Mouse (Mus musculus) bone marrow macrophage, adult 2 months (primary cell): ENCODE results near the gene Trim62.

Source experiments
- CTCF ChIP-seq: IDR thresholded peaks from 2 replicates; pipeline ENCODE4 v1.5.1; 2012; ENCODE audit warnings: low read depth, mild to moderate bottlenecking, low read length, moderate library complexity
- POLR2A ChIP-seq: IDR thresholded peaks from 2 replicates; pipeline ENCODE4 v1.6.1; 2012; ENCODE audit warnings: mild to moderate bottlenecking, low read depth, low read length, borderline replicate concordance

DNA sequence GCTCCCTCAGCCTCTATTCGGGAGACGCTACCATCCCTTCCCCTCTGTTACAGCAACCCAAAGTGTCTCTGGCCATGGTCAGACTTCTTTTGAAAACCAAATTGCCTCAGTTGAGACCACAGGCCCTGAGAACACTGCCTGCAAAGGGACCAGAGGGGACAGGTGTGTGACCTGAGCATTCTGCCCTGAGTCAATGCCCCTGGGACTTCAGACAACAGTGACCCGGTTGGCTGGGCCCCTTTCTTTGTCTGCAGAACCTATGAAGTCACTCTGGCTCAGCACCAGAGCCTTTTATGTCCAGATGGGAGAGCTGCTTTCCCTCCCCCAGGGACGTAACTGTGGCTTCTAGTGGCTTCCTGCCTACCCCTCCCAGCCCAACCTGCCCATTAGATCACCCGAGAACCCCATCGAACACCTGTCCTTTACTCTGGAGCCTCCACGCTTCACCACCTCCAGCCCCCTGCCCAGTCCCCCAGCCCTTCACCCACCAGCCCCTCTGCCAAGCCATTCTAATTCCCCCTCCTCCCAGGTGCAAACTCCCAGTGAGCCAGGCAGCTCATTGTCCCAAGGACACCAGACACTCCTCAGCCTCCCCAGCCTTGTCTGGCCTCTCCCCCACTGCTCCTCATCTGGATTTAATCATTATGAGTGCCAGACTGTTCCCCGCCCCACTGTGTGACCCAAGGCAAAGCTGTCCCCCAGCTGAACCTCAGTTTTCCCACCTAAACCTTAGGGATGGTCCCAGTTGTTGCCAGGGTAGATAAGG lies 20.8 kb downstream of the Trim62 start:
- TF ChIP-seq POLR2A: no peak
- TF ChIP-seq CTCF: no peak
